Mouse (Mus musculus) Patski (cell line): ENCODE measurements at regions not wholly inside any gene's neighbourhood (a gene's known extent, or its start where the extent isn't known, plus 50 kb on each side); places are given as distances from the start of the nearest gene placed in this dataset.

Source experiments
- ATAC-seq: fragments of 100-300 bp; one replicate; pipeline ENCODE4 v1.8.0; 2021
- CTCF ChIA-PET: fragments of 350-600 bp; sonication (Branson Sonifier 250); formaldehyde crosslinking; loops from one replicate; lab custom pipeline; 2022; ENCODE audit warnings: inconsistent platforms; lab: Charles Lee
- POLR2A ChIA-PET: fragments of 350-600 bp; sonication (Branson Sonifier 250); formaldehyde crosslinking; loops from one replicate; lab custom pipeline; 2022; ENCODE audit warnings: antibody characterized with exemption, inconsistent platforms; lab: Charles Lee
- DNase-seq: peaks from one replicate; pipeline ENCODE4 v3.0.0-alpha.2; 2011; ENCODE audit warnings: low read depth, low spot score
- H3K27me3 ChIP-seq: fragments of 371-371 bp; one replicate; pipeline ENCODE4 v1.5.1; 2021
- CTCF ChIP-seq: fragments of 100-300 bp; IDR thresholded peaks from one replicate; pipeline ENCODE4 v1.5.1; 2021
- in situ Hi-C: fragments of 300-500 bp; cut with MboI; formaldehyde crosslinking; loops from 3 replicates; pipeline ENCODE4 v1.11.1; 2018; ENCODE audit warnings: low pct_unique_long_range_greater_than_20kb, mixed read lengths

- DNase-seq (no peak), ATAC-seq (no peak)
- peaks cover 9% of the 10 kb centered on the region for H3K27me3 ChIP-seq
- no peak for TF ChIP-seq CTCF
- ChIA-PET CTCF (interaction anchor here (1.1 kb wide), 1 partner anchor 23 kb away, joined by 4 read pairs; no protein-coding TSS in a partner anchor), POLR2A (no interaction called here)
- in situ Hi-C loops = no loop called here
These were observed 225.4 kb upstream of the Pdzrn3 start for GRCm38 (mm10) chr6:101603083-101603482.

GRCm38 (mm10) chr6:101596995-101597394 lies 219.3 kb upstream of the Pdzrn3 start:
- no peak for ATAC-seq
- in situ Hi-C loops = no loop called here
- TF ChIP-seq CTCF = no peak
- DNase-seq = no peak
- no peaks in the 10 kb centered on the region for H3K27me3 ChIP-seq
- CTCF ChIA-PET = no interaction called here
- POLR2A ChIA-PET = no interaction called here

GRCm38 (mm10) chr6:101593782-101594641 lies 216.3 kb upstream of the Pdzrn3 start:
- ChIA-PET CTCF (no interaction called here), POLR2A (no interaction called here)
- DNase-seq (no peak), ATAC-seq (no peak)
- no peaks in the 10 kb centered on the region for H3K27me3 ChIP-seq
- in situ Hi-C loops = no loop called here
- no peak for TF ChIP-seq CTCF

GRCm38 (mm10) chr6:101585871-101586270 lies 208.2 kb upstream of the Pdzrn3 start:
- TF ChIP-seq CTCF = no peak
- CTCF ChIA-PET = no interaction called here
- H3K27me3 ChIP-seq = peaks cover 2% of the 10 kb centered on the region
- POLR2A ChIA-PET = no interaction called here
- DNase-seq (no peak), ATAC-seq (no peak)
- in situ Hi-C loops = no loop called here

GRCm38 (mm10) chr6:101580824-101581223 lies 203.1 kb upstream of the Pdzrn3 start:
- ATAC-seq (no peak), DNase-seq (no peak)
- TF ChIP-seq CTCF = no peak
- POLR2A ChIA-PET = no interaction called here
- H3K27me3 ChIP-seq = peaks cover 2% of the 10 kb centered on the region
- in situ Hi-C loops = no loop called here
- CTCF ChIA-PET = interaction anchor here (0.7 to 1.4 kb wide), 2 partner anchors 20 to 22 kb away, joined by 3 to 4 read pairs; no protein-coding TSS in a partner anchor

- ChIA-PET POLR2A (no interaction called here), CTCF (no interaction called here)
- peaks cover 4% of the 10 kb centered on the region for H3K27me3 ChIP-seq
- ATAC-seq (no peak), DNase-seq (no peak)
- in situ Hi-C loops = no loop called here
- no peak for TF ChIP-seq CTCF
These were observed 178.4 kb upstream of the Pdzrn3 start for GRCm38 (mm10) chr6:101556096-101556495.

- CTCF ChIA-PET = interaction anchor here (0.9 to 1.0 kb wide), 2 partner anchors 15 to 288 kb away, joined by 3 read pairs; no protein-coding TSS in a partner anchor
- DNase-seq = no peak
- no peak for ATAC-seq
- in situ Hi-C loops = no loop called here
- no peak for TF ChIP-seq CTCF
- POLR2A ChIA-PET = no interaction called here
- H3K27me3 ChIP-seq = peaks cover 10% of the 10 kb centered on the region
These were observed 177.4 kb upstream of the Pdzrn3 start for GRCm38 (mm10) chr6:101554965-101555604.

- DNase-seq (no peak), ATAC-seq (no peak)
- ChIA-PET CTCF (interaction anchor here (2.2 kb wide), 1 partner anchor 11 kb away, joined by 7 read pairs; no protein-coding TSS in a partner anchor), POLR2A (no interaction called here)
- no peak for TF ChIP-seq CTCF
- in situ Hi-C loops = no loop called here
- H3K27me3 ChIP-seq = peaks cover 13% of the 10 kb centered on the region
These were observed 173.0 kb upstream of the Pdzrn3 start for GRCm38 (mm10) chr6:101550501-101551268.

- no peak for DNase-seq
These were observed 159.9 kb upstream of the Pdzrn3 start for GRCm38 (mm10) chr6:101537581-101537980.

More at GRCm38 (mm10) chr6:101537581-101537980, 159.9 kb upstream of the Pdzrn3 start:
- in situ Hi-C loops = loop anchor here (10.0 kb wide), 1 partner anchor 653 kb away; no protein-coding TSS in a partner anchor
- TF ChIP-seq CTCF = no peak
- peaks cover 26% of the 10 kb centered on the region for H3K27me3 ChIP-seq
- POLR2A ChIA-PET = no interaction called here
- CTCF ChIA-PET = no interaction called here
- no peak for ATAC-seq
